Comparison of ENCODE assay signal across 31 mouse cellular contexts in genomic region chr3:44715463-44715862, GRCm38 (mm10).
"Had no signal": no experiment of that assay in that cellular context is flagged by ENCODE, and none has a peak within 500 bp of the region (broad histone marks: within the 10 kb centered on the region; RNA-seq: fewer than 3 reads in every experiment).

No protein-coding gene starts in this region.

- H3K4me3 ChIP-seq: heart, embryonic 10.5 days; heart, embryonic 12.5 days; heart, embryonic 13.5 days; heart, embryonic 15.5 days; hindbrain, embryonic 10.5 days; hindbrain, embryonic 12.5 days; hindbrain, embryonic 13.5 days; hindbrain, embryonic 15.5 days; intestine, embryonic 15.5 days; kidney, embryonic 15.5 days; layer of hippocampus, adult 2 months; left cerebral cortex, adult 2 months had no signal

- H3K27ac ChIP-seq: heart, embryonic 10.5 days; heart, embryonic 13.5 days; heart, embryonic 15.5 days; hindbrain, embryonic 10.5 days; hindbrain, embryonic 12.5 days; hindbrain, embryonic 13.5 days; hindbrain, embryonic 14.5 days; hindbrain, embryonic 15.5 days; hindbrain, postnatal 0 days; intestine, embryonic 15.5 days; kidney, embryonic 15.5 days; kidney, postnatal 0 days; layer of hippocampus, adult 2 months; left cerebral cortex, adult 2 months had no signal

- DNase-seq: heart, postnatal 10 days; heart, postnatal 14 days; heart, postnatal 36 days; heart, postnatal 4 days; kidney, adult 11 months; kidney, adult 18-20 months; kidney, adult 2 months; kidney, adult 8-10 months; kidney, adult 9 months; kidney, postnatal 10 days; kidney, postnatal 14 days; kidney, postnatal 36 days; kidney, postnatal 4 days; layer of hippocampus, adult 9-11 months; layer of hippocampus, postnatal 36 days had no signal

- H3K27me3 ChIP-seq: heart, embryonic 12.5 days; heart, embryonic 13.5 days; heart, embryonic 15.5 days; hindbrain, embryonic 12.5 days; hindbrain, embryonic 13.5 days; hindbrain, embryonic 15.5 days; intestine, embryonic 15.5 days; kidney, embryonic 15.5 days had no signal

- H3K9ac ChIP-seq: heart, embryonic 12.5 days; heart, embryonic 13.5 days; heart, embryonic 15.5 days; hindbrain, embryonic 12.5 days; hindbrain, embryonic 13.5 days; hindbrain, embryonic 14.5 days; hindbrain, embryonic 15.5 days; intestine, embryonic 15.5 days; kidney, embryonic 15.5 days had no signal

- H3K9me3 ChIP-seq: heart, embryonic 10.5 days; heart, embryonic 13.5 days; heart, embryonic 15.5 days; hindbrain, embryonic 10.5 days; hindbrain, embryonic 12.5 days; hindbrain, embryonic 13.5 days; hindbrain, embryonic 15.5 days; intestine, embryonic 15.5 days; kidney, embryonic 15.5 days had no signal

- H3K4me2 ChIP-seq: heart, embryonic 11.5 days; heart, embryonic 12.5 days; heart, embryonic 13.5 days; heart, embryonic 15.5 days; hindbrain, embryonic 12.5 days; hindbrain, embryonic 13.5 days; hindbrain, embryonic 14.5 days; hindbrain, embryonic 15.5 days; intestine, embryonic 15.5 days; kidney, embryonic 15.5 days had no signal

- H3K36me3 ChIP-seq: heart, embryonic 10.5 days; heart, embryonic 12.5 days; heart, embryonic 13.5 days; heart, embryonic 15.5 days; hindbrain, embryonic 10.5 days; hindbrain, embryonic 12.5 days; hindbrain, embryonic 13.5 days; hindbrain, embryonic 15.5 days; intestine, embryonic 15.5 days; kidney, embryonic 15.5 days had no signal

- H3K4me1 ChIP-seq: heart, embryonic 10.5 days; heart, embryonic 12.5 days; heart, embryonic 13.5 days; heart, embryonic 15.5 days; hindbrain, embryonic 10.5 days; hindbrain, embryonic 12.5 days; hindbrain, embryonic 13.5 days; hindbrain, embryonic 15.5 days; intestine, embryonic 15.5 days; kidney, embryonic 15.5 days had no signal
